Mouse (Mus musculus) small intestine, adult 2 months (tissue): ENCODE results near the gene Myom1. TPM values are rescaled to one million over a fixed set of nuclear protein-coding genes. Genes with fewer than 3 reads are reported as not detected.

Experiments
- H3K27ac ChIP-seq: fragments of 200-500 bp; 2 replicates; pipeline ENCODE4 v1.5.1; 2012; ENCODE audit warnings: low read depth, low read length, control low read depth, inconsistent platforms; ENCODE audit not compliant: insufficient read depth
- H3K27me3 ChIP-seq: fragments of 200-500 bp; 2 replicates; pipeline ENCODE4 v1.6.1; 2012; ENCODE audit warnings: mild to moderate bottlenecking, moderate library complexity, low read length, inconsistent platforms; ENCODE audit not compliant: control insufficient read depth, insufficient read depth
- H3K36me3 ChIP-seq: fragments of 200-500 bp; 2 replicates; pipeline ENCODE4 v1.6.1; 2012; ENCODE audit warnings: mild to moderate bottlenecking, low read length, control low read depth, inconsistent platforms; ENCODE audit not compliant: control insufficient read depth, insufficient read depth
- H3K4me1 ChIP-seq: fragments of 200-500 bp; 2 replicates; pipeline ENCODE4 v1.6.1; 2012; ENCODE audit warnings: low read length, inconsistent platforms, mixed read lengths; ENCODE audit not compliant: control insufficient read depth, insufficient read depth, insufficient read length
- H3K4me3 ChIP-seq: fragments of 200-500 bp; 2 replicates; pipeline ENCODE4 v1.5.1; 2012; ENCODE audit warnings: low read depth, mild to moderate bottlenecking, control low read depth, inconsistent platforms, low read length, moderate library complexity
- CTCF ChIP-seq: fragments of 200-500 bp; IDR thresholded peaks from 2 replicates; pipeline ENCODE4 v1.5.1; 2012; ENCODE audit warnings: low read depth, mild to moderate bottlenecking, control low read depth, inconsistent platforms, low read length, moderate library complexity, mixed read lengths; ENCODE audit not compliant: insufficient replicate concordance, insufficient read length; ENCODE audit errors: extremely low read depth
- POLR2A ChIP-seq: fragments of 200-500 bp; IDR thresholded peaks from 2 replicates; pipeline ENCODE4 v1.6.1; 2012; ENCODE audit warnings: low read depth, mild to moderate bottlenecking, control low read depth, inconsistent platforms, low read length, moderate library complexity
- WGBS: fragments of 180-500 bp; shearing (Covaris S2); methylation state at CpG from one replicate; pipeline ENCODE4 v1.1.7; 2018; 5-methylcytosine and 5-hydroxymethylcytosine counted together
- polyA plus RNA-seq: library from polyadenylated mRNA; depleted of rRNA; stranded (reverse); fragments of >200 nt; gene quantifications from 2 replicates; pipeline ENCODE4 v1.2.3, GENCODE M21; 2012

Myom1 gene
- polyA plus RNA-seq, 1 experiment = 3.1 TPM

DNA sequence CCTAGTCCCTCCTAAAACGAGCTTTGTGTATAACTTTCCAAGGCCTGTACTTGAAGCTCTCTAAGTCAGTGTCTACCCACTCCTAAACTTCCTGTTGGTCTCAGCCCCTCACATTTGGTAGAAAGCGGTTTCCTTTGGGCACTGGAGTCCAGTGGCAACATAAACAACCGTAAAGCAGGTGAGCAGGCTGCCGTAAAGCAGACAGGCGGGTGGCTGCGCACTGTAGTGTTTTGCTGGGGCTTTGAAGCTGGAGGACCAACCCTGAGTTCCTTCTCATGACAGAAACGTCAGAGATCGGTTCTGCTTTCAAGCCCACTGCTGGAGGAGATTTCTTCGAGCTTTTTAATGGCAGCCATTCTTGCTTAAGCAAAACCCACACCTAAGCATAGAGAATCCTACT is 9.8 kb upstream of the Myom1 start:
- WGBS = 84% methylated on average over 9 of the region's 9 CpGs
- TF ChIP-seq POLR2A (no peak), CTCF (no peak)
- no peaks in the 10 kb centered on the region for H3K27me3 ChIP-seq
- H3K4me3 ChIP-seq = no peak overlapping the region
- H3K36me3 ChIP-seq = peaks cover 31% of the 10 kb centered on the region
- H3K4me1 ChIP-seq = peaks cover 9% of the 10 kb centered on the region; the same call in 1 of the 2 replicates
- H3K27ac ChIP-seq = no peak overlapping the region

DNA sequence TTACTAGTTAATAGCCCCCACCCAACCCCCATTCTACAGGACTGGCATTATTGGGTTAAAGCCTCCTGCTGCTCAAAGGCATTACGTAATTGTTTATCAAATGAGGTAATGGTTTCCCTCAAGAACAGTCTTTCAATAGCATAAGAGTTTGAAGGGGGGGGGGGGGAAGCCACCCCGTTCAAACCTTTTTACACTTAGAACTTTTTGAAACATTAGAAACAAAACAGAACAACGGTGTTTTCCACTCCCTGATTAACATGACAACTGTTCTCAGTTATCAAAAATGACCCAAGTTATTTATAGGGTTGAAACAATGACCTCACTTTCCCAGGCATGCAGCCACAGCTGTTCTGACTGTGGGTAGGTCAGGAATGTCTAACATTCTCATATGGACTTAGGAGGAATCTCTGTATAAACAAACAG is 9.0 kb upstream of the Myom1 start:
- Histone ChIP-seq H3K4me3 (no peak overlapping the region), H3K36me3 (peaks cover 31% of the 10 kb centered on the region), H3K27ac (no peak overlapping the region), H3K27me3 (no peaks in the 10 kb centered on the region), H3K4me1 (peaks cover 9% of the 10 kb centered on the region; the same call in 1 of the 2 replicates)
- TF ChIP-seq CTCF = no peak
- TF ChIP-seq POLR2A = no peak
- WGBS = 41% methylated on average over 3 of the region's 3 CpGs

DNA sequence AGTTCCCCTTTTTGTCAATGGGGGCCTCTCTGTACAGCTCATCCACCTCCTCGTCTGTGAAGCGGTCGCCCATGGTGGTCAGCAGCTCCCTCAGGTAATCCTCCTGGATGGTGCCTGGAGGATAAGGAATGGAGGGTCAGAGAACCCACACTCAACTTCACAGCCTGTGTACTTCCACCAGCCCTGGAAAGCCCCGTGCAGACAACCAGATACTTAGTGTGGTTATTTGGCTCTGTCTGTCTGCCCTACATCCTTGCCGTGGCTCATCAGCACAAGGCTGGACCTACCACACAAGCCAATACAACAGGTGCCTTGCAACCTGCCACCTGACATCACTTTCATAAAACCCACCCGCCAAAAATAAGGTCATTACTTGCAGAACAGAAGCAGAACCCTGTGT is 7.8 kb upstream of the Myom1 start:
- peaks cover 32% of the 10 kb centered on the region for H3K36me3 ChIP-seq
- 77% methylated on average over 6 of the region's 6 CpGs for WGBS
- no peak overlapping the region for H3K27ac ChIP-seq
- no peak for TF ChIP-seq POLR2A
- TF ChIP-seq CTCF = no peak
- H3K4me3 ChIP-seq = no peak overlapping the region
- H3K4me1 ChIP-seq = peaks cover 2% of the 10 kb centered on the region; the same call in 1 of the 2 replicates
- H3K27me3 ChIP-seq = no peaks in the 10 kb centered on the region

DNA sequence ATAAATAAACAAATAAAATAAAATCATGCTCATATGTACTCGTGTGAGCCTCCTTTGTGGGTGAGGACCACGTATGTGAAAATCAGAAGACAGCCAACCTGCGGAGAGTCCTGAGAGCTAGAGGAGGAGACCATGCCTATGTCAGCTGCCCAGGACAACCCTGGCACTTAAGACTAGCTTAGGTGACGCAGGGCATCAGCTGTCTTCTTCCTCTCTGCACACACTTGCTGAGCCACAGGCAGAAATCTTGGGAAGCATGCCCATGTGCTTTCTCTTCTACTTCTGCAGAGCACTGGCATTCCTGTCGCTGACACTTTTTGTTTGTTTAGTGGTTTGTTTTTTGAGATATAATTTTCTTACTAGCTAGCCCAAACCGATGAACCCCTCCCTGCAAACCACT is 6.9 kb upstream of the Myom1 start:
- no peak for TF ChIP-seq POLR2A
- no peak for TF ChIP-seq CTCF
- Histone ChIP-seq H3K36me3 (peaks cover 33% of the 10 kb centered on the region), H3K4me3 (no peak overlapping the region), H3K4me1 (peaks cover 2% of the 10 kb centered on the region; the same call in 1 of the 2 replicates), H3K27ac (no peak overlapping the region), H3K27me3 (no peaks in the 10 kb centered on the region)
- 83% methylated on average over 6 of the region's 6 CpGs for WGBS

DNA sequence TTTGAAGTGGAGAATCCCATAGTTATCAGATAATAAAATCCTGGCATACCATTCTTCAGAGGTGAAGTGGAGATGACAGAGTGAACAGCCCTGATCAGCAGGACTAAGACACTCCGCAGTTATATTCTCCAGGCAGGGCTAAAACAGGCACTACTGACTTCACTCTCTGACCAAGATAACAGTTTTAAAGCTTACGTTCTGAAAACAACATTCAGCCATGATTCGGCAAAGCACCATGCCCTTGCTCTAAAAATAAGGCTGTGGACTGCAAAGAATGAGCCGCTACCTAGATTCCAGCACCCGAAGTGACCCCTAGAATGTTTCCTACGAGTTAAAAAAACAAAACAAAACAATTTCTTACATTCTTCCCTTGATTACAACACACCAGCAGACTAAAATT is 4.6 kb upstream of the Myom1 start:
- H3K36me3 ChIP-seq = peaks cover 25% of the 10 kb centered on the region
- no peak overlapping the region for H3K27ac ChIP-seq
- TF ChIP-seq CTCF (no peak), POLR2A (no peak)
- WGBS = 75% methylated on average over 6 of the region's 6 CpGs
- peaks cover 2% of the 10 kb centered on the region; the same call in 1 of the 2 replicates for H3K4me1 ChIP-seq
- H3K4me3 ChIP-seq = no peak overlapping the region
- no peaks in the 10 kb centered on the region for H3K27me3 ChIP-seq

DNA sequence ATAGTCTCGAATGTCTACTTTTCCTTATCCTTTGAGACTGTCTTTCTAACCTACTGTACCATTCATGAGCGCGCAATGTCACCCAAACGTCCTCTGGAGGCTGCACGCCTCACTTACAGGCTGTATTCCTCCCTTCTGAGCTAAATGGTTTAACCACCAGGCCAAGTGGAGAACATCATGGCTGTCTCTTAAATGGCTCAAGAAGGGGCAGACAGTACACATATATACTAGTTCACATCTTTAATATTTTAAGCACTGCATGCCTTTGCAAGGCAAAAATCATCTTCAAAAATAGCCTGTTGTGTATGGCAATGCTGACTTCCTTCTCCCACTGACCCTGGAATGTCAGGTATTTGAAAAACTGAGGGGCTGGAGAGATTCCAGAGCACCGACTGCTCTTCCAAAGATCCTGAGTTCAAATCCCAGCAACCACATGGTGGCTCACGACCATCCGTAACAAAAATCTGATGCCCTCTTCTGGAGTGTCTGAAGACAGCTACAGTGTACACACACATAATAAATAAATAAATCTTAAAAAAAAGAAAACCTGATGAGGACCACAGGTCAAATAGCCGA is 3.9 kb upstream of the Myom1 start:
- Histone ChIP-seq H3K4me1 (peaks cover 6% of the 10 kb centered on the region; the same call in 1 of the 2 replicates), H3K27me3 (no peaks in the 10 kb centered on the region), H3K4me3 (no peak overlapping the region), H3K27ac (no peak overlapping the region), H3K36me3 (peaks cover 24% of the 10 kb centered on the region)
- TF ChIP-seq CTCF (no peak), POLR2A (no peak)
- 70% methylated on average over 9 of the region's 9 CpGs for WGBS

DNA sequence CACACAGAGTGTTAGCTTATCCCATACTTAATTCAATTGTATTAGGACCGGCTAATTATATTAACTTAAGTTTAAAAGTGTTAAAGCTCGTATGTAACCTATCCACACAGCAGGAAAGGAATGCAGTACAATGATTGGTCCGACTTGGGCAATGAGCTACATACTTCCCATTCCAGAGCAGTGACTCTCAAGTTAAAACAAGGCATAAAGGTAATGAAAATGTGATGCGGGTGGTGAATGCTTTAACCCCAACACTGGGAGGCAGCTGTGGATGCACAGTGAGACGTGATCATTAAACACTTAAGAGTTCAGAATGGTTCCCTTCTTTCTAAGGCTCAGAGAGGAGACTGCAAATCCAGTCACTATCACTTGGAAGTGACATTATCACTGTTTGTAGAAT is 3.2 kb upstream of the Myom1 start:
- Histone ChIP-seq H3K36me3 (peaks cover 19% of the 10 kb centered on the region), H3K4me3 (no peak overlapping the region), H3K4me1 (peaks cover 7% of the 10 kb centered on the region; the same call in 1 of the 2 replicates), H3K27ac (no peak overlapping the region), H3K27me3 (no peaks in the 10 kb centered on the region)
- WGBS = 63% methylated on average over 5 of the region's 5 CpGs
- TF ChIP-seq CTCF (no peak), POLR2A (no peak)

DNA sequence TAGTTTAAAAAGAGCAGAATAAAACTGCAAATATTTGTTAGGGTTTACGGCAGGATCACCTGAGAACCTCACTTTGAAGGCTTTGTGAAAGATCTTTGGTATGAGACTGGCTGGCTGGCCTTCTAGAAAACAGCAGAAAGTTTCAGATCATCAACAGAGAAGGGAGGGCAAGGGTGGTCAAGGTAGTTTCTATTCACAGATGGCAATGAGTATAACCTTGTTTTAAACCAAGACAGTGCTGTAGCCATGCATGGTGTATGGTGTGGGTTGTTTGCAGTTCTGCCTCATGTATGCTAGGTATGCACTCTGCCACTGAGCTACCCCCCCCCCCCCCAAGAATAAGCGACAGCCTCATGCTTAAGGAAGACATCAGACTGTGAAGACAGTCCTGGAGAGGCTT is 2.2 kb upstream of the Myom1 start:
- TF ChIP-seq CTCF = no peak
- no peak for TF ChIP-seq POLR2A
- H3K27ac ChIP-seq = no peak overlapping the region
- WGBS = 45% methylated on average over 2 of the region's 2 CpGs
- no peak overlapping the region for H3K4me3 ChIP-seq
- peaks cover 10% of the 10 kb centered on the region; the same call in 1 of the 2 replicates for H3K4me1 ChIP-seq
- peaks cover 13% of the 10 kb centered on the region for H3K36me3 ChIP-seq
- H3K27me3 ChIP-seq = no peaks in the 10 kb centered on the region
